Mouse (Mus musculus) kidney, embryonic 14.5 days (tissue): ENCODE data around the gene Tap2. TPM values are rescaled to one million over a fixed set of nuclear protein-coding genes. Genes with fewer than 3 reads are reported as not detected.

ENCODE experiments used
- ATAC-seq: fragments of 200-750 bp; cut with Nextera tagmentation; 2 replicates; pipeline ENCODE4 v1.8.0; 2017; ENCODE audit warnings: moderate number of reproducible peaks, mild to moderate bottlenecking, moderate TSS enrichment, moderate library complexity; ENCODE audit not compliant: low FRiP score, low TSS enrichment
- H3K27ac ChIP-seq: fragments of 300-500 bp; sonication (generic); 2 replicates; pipeline ENCODE4 v1.5.1; 2014; ENCODE audit warnings: low read depth, mild to moderate bottlenecking, low read length, moderate library complexity, mixed read lengths
- H3K27me3 ChIP-seq: fragments of 300-500 bp; sonication (generic); 2 replicates; pipeline ENCODE4 v1.6.1; 2014; ENCODE audit warnings: mild to moderate bottlenecking, low read length; ENCODE audit not compliant: control insufficient read depth, insufficient read depth
- H3K36me3 ChIP-seq: fragments of 300-500 bp; sonication (generic); 2 replicates; pipeline ENCODE4 v1.6.1; 2014; ENCODE audit warnings: low read length, mixed read lengths; ENCODE audit not compliant: control insufficient read depth, insufficient read depth
- H3K4me1 ChIP-seq: fragments of 300-500 bp; sonication (generic); 2 replicates; pipeline ENCODE4 v1.6.1; 2014; ENCODE audit warnings: low read length, mixed read lengths; ENCODE audit not compliant: control insufficient read depth, insufficient read depth
- H3K4me2 ChIP-seq: fragments of 300-500 bp; sonication (generic); replicated peaks from 2 replicates; pipeline ENCODE4 v1.6.1; 2014; ENCODE audit warnings: low read depth, mild to moderate bottlenecking, low read length
- H3K4me3 ChIP-seq: fragments of 300-500 bp; sonication (generic); 2 replicates; pipeline ENCODE4 v1.5.1; 2014; ENCODE audit warnings: mild to moderate bottlenecking, low read length
- H3K9ac ChIP-seq: fragments of 300-500 bp; sonication (generic); 2 replicates; pipeline ENCODE4 v1.6.1; 2014; ENCODE audit warnings: low read depth, mild to moderate bottlenecking, low read length, moderate library complexity
- H3K9me3 ChIP-seq: fragments of 300-500 bp; sonication (generic); 2 replicates; pipeline ENCODE4 v1.6.1; 2016; ENCODE audit warnings: low read length; ENCODE audit not compliant: control insufficient read depth
- WGBS: fragments of 180-500 bp; shearing (Covaris S2); extraction: QIAGEN DNeasy Blood & Tissue Kit; methylation state at CpG from one replicate; pipeline ENCODE4 v1.1.7; 2014; 5-methylcytosine and 5-hydroxymethylcytosine counted together
- polyA plus RNA-seq: library from polyadenylated mRNA; unstranded; fragments of >200 nt; fragmentation: Nextera tagmentation; extraction: Ambion mirVana; gene quantifications from 2 replicates; pipeline ENCODE4 v1.2.1, GENCODE M21; 2014

The Tap2 gene
- polyA plus RNA-seq, 1 experiment from 2014 or later, result 1.2 TPM

DNA sequence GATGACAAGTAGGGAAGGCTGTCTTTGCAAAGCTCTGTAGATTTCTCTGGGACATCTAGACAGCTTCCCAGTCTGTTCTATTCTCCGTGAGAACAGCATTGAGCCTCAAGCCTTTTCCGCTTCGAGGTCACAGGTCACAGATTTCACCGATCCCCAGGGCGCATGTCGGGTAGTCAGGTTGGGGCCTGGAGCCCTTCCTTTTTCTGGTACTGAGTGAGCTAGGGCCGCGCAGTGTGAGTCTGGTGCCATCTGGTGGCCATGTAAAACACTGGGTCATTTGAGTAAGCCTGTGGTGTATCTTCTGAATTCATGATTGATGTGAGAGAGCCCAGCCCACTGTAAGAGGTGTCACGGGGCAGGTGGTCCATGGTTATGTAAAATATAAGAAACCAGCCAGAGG lies 31.6 kb downstream of the Tap2 start:
- Histone ChIP-seq H3K27ac (no peak overlapping the region), H3K4me1 (no peaks in the 10 kb centered on the region), H3K36me3 (no peaks in the 10 kb centered on the region), H3K9ac (no peak overlapping the region), H3K9me3 (no peaks in the 10 kb centered on the region), H3K4me3 (no peak overlapping the region), H3K27me3 (no peaks in the 10 kb centered on the region; the same call in 1 of the 2 replicates), H3K4me2 (no peak overlapping the region)
- 41% methylated on average over 9 of the region's 9 CpGs for WGBS
- peak; percentile 73 for ATAC-seq

DNA sequence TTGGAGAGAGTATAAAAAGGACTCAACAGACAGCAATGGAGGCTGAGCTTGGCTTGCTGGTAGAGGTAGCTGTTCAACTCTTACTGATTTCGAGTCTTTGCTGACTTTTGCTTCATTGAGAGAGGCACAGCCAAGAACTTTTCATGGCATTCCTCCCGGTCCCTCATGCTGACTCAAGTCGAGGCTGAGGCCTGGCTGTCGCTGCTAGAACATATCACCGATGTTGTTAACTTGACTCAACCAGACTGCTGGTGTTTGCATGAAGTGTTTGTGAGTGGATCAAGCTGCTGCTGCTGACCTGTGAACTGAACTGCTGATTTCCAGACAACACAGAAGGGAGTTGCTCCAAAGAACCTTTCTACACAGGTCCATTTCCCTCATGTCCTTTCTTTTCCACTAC lies 33.4 kb downstream of the Tap2 start:
- Histone ChIP-seq H3K27ac (no peak overlapping the region), H3K36me3 (no peaks in the 10 kb centered on the region), H3K27me3 (no peaks in the 10 kb centered on the region; the same call in 1 of the 2 replicates), H3K4me1 (no peaks in the 10 kb centered on the region), H3K9me3 (peaks cover 3% of the 10 kb centered on the region; the same call in 1 of the 2 replicates), H3K4me2 (no peak overlapping the region), H3K4me3 (no peak overlapping the region), H3K9ac (no peak overlapping the region)
- WGBS, result 73% methylated on average over 5 of the region's 5 CpGs
- ATAC-seq, result no peak

GRCm38 (mm10) chr17:34237741-34238140 lies 34.4 kb downstream of the Tap2 start:
- H3K4me2 ChIP-seq, result no peak overlapping the region
- no peaks in the 10 kb centered on the region for H3K4me1 ChIP-seq
- no peaks in the 10 kb centered on the region; the same call in 1 of the 2 replicates for H3K27me3 ChIP-seq
- WGBS, result 73% methylated on average over 3 of the region's 3 CpGs
- H3K36me3 ChIP-seq, result no peaks in the 10 kb centered on the region
- H3K9ac ChIP-seq, result no peak overlapping the region
- H3K4me3 ChIP-seq, result no peak overlapping the region
- no peak for ATAC-seq
- H3K27ac ChIP-seq, result no peak overlapping the region
- peaks cover 4% of the 10 kb centered on the region; the same call in 1 of the 2 replicates for H3K9me3 ChIP-seq

DNA sequence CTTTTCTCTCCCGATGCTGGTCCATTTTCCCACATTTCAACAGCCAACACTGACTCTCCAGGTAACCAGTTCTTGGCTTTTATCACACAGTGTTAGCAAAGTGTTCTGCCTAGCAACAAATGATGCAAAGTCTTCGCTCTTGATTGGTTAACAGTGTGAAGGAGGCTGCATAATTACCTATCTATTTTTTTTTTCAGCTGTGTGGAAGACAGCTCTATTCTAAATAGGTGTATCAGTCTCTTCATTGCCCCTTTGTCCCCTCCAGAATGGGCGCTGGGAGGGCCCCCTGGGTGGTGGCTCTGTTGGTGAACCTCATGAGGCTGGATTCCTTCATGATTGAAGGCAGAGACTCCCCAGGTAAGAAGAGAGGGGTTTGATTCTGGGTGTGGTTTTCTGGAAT lies 35.4 kb downstream of the Tap2 start, which contains the start of gene H2-Ob:
Gene H2-Ob, plus strand, starts transcription at position 198 of the 400 bp plus-strand sequence.
- ATAC-seq, result no peak
- Histone ChIP-seq H3K4me3 (no peak within 1 kb of the TSS), H3K4me1 (no peaks in the 10 kb centered on the region), H3K4me2 (no peak within 1 kb of the TSS), H3K9ac (no peak within 1 kb of the TSS), H3K27me3 (no peaks in the 10 kb centered on the region; the same call in 1 of the 2 replicates), H3K9me3 (peaks cover 4% of the 10 kb centered on the region; the same call in 1 of the 2 replicates), H3K36me3 (no peaks in the 10 kb centered on the region), H3K27ac (no peak within 1 kb of the TSS)
- 65% methylated on average over 3 of the region's 3 CpGs for WGBS

DNA sequence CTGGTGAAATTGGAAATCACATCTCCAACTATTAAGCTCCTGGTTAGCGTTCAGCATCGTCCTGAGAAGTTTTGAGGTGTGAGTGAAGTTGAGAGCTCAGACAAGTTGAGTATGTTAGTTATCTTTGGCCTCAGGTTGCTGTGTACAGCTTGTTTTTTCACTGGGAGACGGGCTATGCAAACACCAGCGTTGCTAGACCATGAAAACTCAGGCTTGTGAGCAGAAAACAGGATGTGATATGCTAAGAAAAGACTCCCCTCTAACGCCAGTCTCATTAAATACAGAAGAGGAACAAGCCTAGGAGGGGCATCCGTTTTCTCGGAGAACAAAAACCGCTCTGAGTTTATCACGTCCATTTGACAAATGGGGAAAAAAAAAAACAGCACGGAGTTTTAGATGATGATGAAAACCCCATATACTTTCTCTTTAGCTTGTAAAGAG lies 36.3 kb downstream of the Tap2 start:
- no peak overlapping the region for H3K9ac ChIP-seq
- H3K36me3 ChIP-seq, result no peaks in the 10 kb centered on the region
- no peak overlapping the region for H3K4me3 ChIP-seq
- no peak overlapping the region for H3K4me2 ChIP-seq
- no peaks in the 10 kb centered on the region; the same call in 1 of the 2 replicates for H3K27me3 ChIP-seq
- H3K4me1 ChIP-seq, result no peaks in the 10 kb centered on the region
- peaks cover 4% of the 10 kb centered on the region; the same call in 1 of the 2 replicates for H3K9me3 ChIP-seq
- 56% methylated on average over 10 of the region's 10 CpGs for WGBS
- no peak for ATAC-seq
- no peak overlapping the region for H3K27ac ChIP-seq

GRCm38 (mm10) chr17:34240366-34240765 lies 37.0 kb downstream of the Tap2 start:
- no peak for ATAC-seq
- H3K36me3 ChIP-seq, result no peaks in the 10 kb centered on the region
- no peaks in the 10 kb centered on the region for H3K4me1 ChIP-seq
- H3K4me3 ChIP-seq, result no peak overlapping the region
- H3K4me2 ChIP-seq, result no peak overlapping the region
- no peak overlapping the region for H3K9ac ChIP-seq
- H3K27me3 ChIP-seq, result no peaks in the 10 kb centered on the region; the same call in 1 of the 2 replicates
- no peak overlapping the region for H3K27ac ChIP-seq
- WGBS, result 67% methylated on average over 3 of the region's 3 CpGs
- H3K9me3 ChIP-seq, result peaks cover 4% of the 10 kb centered on the region; the same call in 1 of the 2 replicates

DNA sequence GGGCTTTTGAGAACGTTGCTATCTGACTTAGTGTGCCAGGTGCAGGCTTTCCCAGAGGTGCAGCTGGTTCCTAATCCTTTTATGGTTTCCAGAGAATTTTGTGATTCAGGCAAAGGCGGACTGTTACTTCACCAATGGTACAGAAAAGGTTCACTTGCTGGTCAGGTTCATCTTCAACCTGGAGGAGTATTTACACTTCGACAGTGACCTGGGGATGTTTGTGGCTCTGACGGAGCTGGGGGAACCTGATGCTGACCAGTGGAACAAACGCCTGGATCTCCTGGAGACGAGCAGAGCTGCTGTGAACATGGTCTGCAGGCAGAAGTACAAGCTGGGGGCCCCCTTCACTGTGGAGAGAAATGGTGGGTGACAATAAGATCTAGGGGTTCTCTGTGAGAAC lies 37.6 kb downstream of the Tap2 start:
- Histone ChIP-seq H3K27me3 (no peaks in the 10 kb centered on the region; the same call in 1 of the 2 replicates), H3K9me3 (peaks cover 4% of the 10 kb centered on the region; the same call in 1 of the 2 replicates), H3K4me3 (no peak overlapping the region), H3K9ac (no peak overlapping the region), H3K36me3 (no peaks in the 10 kb centered on the region), H3K27ac (no peak overlapping the region), H3K4me2 (no peak overlapping the region), H3K4me1 (no peaks in the 10 kb centered on the region)
- WGBS, result 78% methylated on average over 6 of the region's 6 CpGs
- no peak for ATAC-seq

- H3K4me1 ChIP-seq, result no peaks in the 10 kb centered on the region
- H3K27ac ChIP-seq, result no peak overlapping the region
- WGBS, result 78% methylated on average over 4 of the region's 4 CpGs
- peaks cover 4% of the 10 kb centered on the region; the same call in 1 of the 2 replicates for H3K9me3 ChIP-seq
- no peaks in the 10 kb centered on the region for H3K36me3 ChIP-seq
- ATAC-seq, result no peak
- no peak overlapping the region for H3K9ac ChIP-seq
- no peak overlapping the region for H3K4me3 ChIP-seq
- no peak overlapping the region for H3K4me2 ChIP-seq
- H3K27me3 ChIP-seq, result no peaks in the 10 kb centered on the region
These were observed 41.3 kb downstream of the Tap2 start for GRCm38 (mm10) chr17:34244656-34245055.

GRCm38 (mm10) chr17:34247047-34247446 lies 43.7 kb downstream of the Tap2 start:
- ATAC-seq, result no peak

More at GRCm38 (mm10) chr17:34247047-34247446, 43.7 kb downstream of the Tap2 start:
- 89% methylated on average over 3 of the region's 3 CpGs for WGBS
- H3K4me1 ChIP-seq, result no peaks in the 10 kb centered on the region
- no peak overlapping the region for H3K4me2 ChIP-seq
- no peak overlapping the region for H3K27ac ChIP-seq
- H3K4me3 ChIP-seq, result no peak overlapping the region
- H3K9me3 ChIP-seq, result no peaks in the 10 kb centered on the region
- H3K9ac ChIP-seq, result no peak overlapping the region
- H3K27me3 ChIP-seq, result no peaks in the 10 kb centered on the region
- no peaks in the 10 kb centered on the region for H3K36me3 ChIP-seq
